Mouse (Mus musculus): ENCODE results near the gene Gm5089. TPM values are rescaled to one million over a fixed set of nuclear protein-coding genes. Genes with fewer than 3 reads are reported as not detected.

The Gm5089 gene
- total RNA-seq, 2 experiments from 2014 or later: not detected

GRCm38 (mm10) chr14:122426529-122427203 is 24.2 kb downstream of the Gm5089 start:
- DNase-seq: no peak

GRCm38 (mm10) chr14:122424441-122424840 is 26.5 kb downstream of the Gm5089 start:
- DNase-seq: no peak

GRCm38 (mm10) chr14:122416166-122416771 is 34.6 kb downstream of the Gm5089 start:
- no peak for DNase-seq

DNA sequence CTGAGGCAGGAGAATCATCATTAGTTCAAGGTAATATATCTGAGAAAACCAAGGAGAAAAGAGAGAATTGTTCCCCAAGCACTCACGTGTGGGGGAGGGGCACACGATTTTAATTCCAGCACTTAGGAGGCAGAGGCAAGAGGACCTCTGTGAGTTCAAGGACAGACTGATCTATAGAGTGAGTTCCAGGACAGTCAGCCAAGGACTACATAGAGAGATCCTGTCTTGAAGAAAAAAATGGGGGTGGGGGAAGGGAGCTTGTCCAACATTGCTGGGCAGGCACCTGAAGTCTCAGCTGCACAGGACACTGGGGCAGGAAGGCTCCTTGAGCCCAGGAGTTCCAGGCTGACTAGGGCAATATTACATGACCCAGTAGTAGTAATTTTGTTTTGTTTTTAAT is 36.1 kb downstream of the Gm5089 start:
- no peak for DNase-seq

- no peak for DNase-seq
Measured at GRCm38 (mm10) chr14:122413542-122413928, 37.4 kb downstream of the Gm5089 start.

- DNase-seq: no peak
Measured at GRCm38 (mm10) chr14:122412841-122413541, 37.9 kb downstream of the Gm5089 start.

GRCm38 (mm10) chr14:122406541-122407219 is 44.2 kb downstream of the Gm5089 start:
- DNase-seq: no peak

- no peak for DNase-seq
Measured at GRCm38 (mm10) chr14:122405897-122406540, 44.9 kb downstream of the Gm5089 start.

DNA sequence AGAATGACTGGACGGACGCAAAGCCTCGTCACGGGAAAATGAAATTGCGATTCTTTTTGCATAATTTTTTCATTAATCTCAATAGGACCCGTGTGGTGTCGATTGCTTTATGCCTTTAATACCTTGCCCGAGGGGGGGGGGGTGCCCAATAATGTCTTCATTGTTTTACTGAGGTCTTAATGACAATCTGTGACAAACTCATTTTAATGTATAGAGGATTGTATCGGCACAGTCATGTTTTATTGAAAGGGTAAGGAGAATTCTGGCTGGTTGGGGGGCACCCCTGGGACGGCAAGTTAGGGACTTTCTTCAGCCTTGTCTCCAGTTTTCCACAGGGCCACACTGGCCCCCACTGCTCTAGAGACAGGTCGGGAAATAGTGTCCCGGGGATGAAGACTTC is 45.7 kb downstream of the Gm5089 start:
- DNase-seq: no peak

DNA sequence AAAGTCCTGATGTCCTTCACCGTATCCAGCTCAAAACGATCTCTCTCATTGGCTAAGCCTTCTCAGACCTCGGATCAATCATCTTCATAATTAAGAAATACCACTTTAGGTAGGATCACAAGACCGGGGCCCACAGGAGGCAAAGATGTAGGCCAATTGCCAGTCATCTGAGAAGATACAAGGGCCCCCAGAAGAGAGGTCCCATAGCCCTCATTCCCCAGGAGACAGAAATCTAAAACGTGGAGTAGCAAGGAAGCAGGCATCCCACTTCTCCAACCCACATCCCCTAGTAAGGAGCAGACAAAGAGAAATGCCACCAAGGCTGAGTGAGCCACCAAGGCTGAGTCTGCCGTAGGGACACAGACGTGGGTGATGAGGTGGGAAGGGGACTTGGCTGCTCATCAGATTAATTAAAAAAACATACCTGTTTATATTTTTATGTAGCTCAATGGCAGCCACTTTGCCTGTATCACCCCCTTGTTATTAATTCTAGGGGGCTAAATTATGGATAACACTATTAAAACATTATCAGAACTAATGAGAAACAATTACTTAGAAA is 46.2 kb downstream of the Gm5089 start:
- DNase-seq: no peak

DNA sequence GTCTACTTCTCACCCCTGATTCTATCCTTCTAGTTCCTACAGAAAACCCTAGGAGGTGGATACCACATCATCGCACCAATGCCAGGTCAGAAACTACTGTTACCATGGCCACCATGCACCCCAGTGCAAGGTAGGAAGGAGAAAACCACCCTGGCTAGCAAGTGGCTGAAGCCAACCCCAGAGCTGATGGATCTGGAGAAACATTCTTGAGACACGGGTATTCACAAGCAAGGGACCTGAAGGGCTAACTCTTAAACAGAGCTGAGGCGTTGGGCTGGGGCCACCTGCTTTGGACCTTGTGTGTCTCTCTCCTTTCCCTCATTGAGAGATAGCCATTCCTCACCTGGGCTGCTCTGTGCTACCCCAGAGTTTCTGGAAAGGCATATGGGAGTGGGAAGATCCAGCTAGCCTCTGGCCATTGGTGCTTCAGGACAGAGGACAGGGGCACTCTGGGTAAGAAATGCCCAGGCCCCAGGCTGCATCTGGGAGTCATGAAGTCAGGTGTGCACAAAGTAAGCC is 47.4 kb downstream of the Gm5089 start:
- DNase-seq: no peak

DNA sequence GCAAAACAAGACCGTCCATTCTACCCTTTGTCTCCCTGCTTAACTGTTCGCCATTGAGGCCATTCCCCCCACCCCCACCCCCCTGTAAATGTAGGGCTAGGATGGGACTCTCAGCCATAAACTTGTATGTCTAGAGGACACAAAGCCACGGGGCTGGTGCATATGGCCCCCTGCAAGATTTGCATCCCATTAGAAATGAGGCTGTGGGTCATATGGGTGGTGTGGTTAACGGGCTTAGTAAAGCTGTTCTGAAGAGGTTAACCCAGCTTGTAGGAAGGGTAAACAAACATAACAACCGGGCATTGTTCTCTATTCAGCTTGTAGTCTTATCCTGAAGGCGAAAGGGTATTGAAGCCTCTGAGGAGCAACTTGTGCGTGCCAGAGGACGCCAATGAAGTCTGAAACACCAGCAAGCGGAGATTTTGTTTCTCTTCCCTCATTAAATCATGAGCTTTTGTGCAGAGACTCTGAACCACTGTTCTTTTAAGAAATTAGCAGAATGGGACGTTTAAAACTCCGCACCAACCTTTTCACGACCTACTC is 48.1 kb downstream of the Gm5089 start:
- DNase-seq: no peak

- DNase-seq: no peak
Measured at GRCm38 (mm10) chr14:122401886-122402285, 49.0 kb downstream of the Gm5089 start.

- DNase-seq: no peak
Measured at GRCm38 (mm10) chr14:122399906-122400305, 51.0 kb downstream of the Gm5089 start.

DNA sequence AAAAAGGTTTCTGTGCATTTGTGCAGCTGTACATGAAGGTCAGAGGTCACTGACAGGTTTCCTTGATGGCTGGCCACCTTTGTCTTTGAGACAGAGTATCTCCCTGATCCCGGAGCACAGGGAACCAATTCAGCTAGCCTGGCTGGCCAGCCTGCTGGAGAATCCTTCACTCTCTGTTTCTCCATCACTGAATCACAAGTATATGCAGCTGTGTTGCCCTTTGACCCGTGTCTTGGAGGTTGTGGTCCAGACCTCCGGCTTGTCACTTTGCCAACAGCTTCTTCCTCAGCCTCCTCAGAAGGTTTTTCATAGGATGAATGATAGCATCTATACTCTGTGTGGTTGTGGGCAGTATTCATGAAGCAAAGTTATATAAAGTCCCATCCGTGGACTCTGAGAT is 52.2 kb downstream of the Gm5089 start:
- DNase-seq: no peak

GRCm38 (mm10) chr14:122393119-122393518 is 57.8 kb downstream of the Gm5089 start:
- no peak for DNase-seq

GRCm38 (mm10) chr14:122390935-122391334 is 60.0 kb downstream of the Gm5089 start:
- DNase-seq: no peak

DNA sequence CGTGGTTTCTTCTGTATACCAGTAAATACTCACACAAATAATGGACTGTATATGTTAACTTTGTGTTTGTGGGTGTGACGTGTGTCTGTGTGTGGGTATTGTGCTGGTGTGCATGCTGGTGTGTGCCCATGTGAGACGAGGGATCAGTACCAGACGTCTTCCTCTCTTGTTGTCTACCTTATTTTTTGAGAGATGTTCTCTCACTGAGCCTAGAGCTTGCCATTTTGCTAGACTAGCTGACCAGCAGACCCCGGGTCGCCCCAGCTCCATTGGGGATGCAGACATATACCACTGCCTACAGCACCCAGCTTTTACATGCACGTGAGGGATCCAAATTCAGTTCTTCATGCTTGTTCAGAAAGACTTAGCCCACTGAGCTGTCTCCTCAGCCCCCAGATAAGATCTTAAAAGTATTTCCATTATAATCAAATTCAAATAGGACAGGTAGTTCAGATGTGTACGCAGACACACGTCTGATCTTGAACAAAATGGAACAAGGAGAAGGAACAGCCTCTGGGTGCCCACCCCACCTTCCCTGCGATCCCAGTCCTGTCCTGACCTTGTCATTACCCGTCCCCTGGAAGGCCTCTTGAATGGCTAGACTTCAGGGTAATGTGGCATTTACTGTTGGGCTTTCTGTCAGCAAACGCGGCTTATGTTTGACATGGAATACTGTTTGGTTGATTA is 61.1 kb downstream of the Gm5089 start:
- no peak for DNase-seq

GRCm38 (mm10) chr14:122388431-122389031 is 62.4 kb downstream of the Gm5089 start:
- no peak for DNase-seq

- DNase-seq: no peak
Measured at GRCm38 (mm10) chr14:122387781-122388180, 63.1 kb downstream of the Gm5089 start.

Data from gastrocnemius, postnatal 25 days (tissue).